Mouse (Mus musculus): ENCODE measurements around the gene Rnf103. TPM values are rescaled to one million over a fixed set of nuclear protein-coding genes. Genes with fewer than 3 reads are reported as not detected.
"Not testable (repeated sequence)": the region's sequence is repeated elsewhere in the genome, so short reads cannot be mapped to it uniquely, and the experiment has no call there.

The Rnf103 gene
- polyA plus RNA-seq, 1 experiment from 2014 or later, result 21.7 TPM

GRCm38 (mm10) chr6:71467766-71468165, 25.9 kb upstream of the Rnf103 start:
- Histone ChIP-seq H3K4me3 (ENCODE audit: control insufficient read depth in 1 of 2, insufficient read depth in 1 of 2, low read depth in 1 of 2, low read length in 2 of 2) (no peak overlapping the region), H3K27ac (replicated peaks in 1 of 2; ENCODE audit: control insufficient read depth in 1 of 2, insufficient read depth in 1 of 2, low read depth in 2 of 2, low read length in 2 of 2) (no peak overlapping the region), H3K36me3 (ENCODE audit: control insufficient read depth, insufficient read depth, low read length) (no peaks in the 10 kb centered on the region), H3K9me3 (ENCODE audit: control insufficient read depth, low read length) (no peaks in the 10 kb centered on the region), H3K4me2 (ENCODE audit: low read length) (no peak overlapping the region), H3K4me1 (ENCODE audit: control insufficient read depth in 2 of 2, insufficient read depth in 2 of 2, low read length in 2 of 2) (no peaks in the 10 kb centered on the region), H3K27me3 (ENCODE audit: control insufficient read depth, insufficient read depth, low read length) (no peaks in the 10 kb centered on the region), H3K9ac (ENCODE audit: low read length) (no peak overlapping the region)
- no peak for ATAC-seq (ENCODE audit: insufficient number of reproducible peaks, insufficient read depth, low FRiP score, low read depth)
- WGBS, result 77% methylated on average over 4 of the region's 4 CpGs

- H3K36me3 ChIP-seq (ENCODE audit: control insufficient read depth, insufficient read depth, low read length), result no peaks in the 10 kb centered on the region
- no peaks in the 10 kb centered on the region for H3K27me3 ChIP-seq (ENCODE audit: control insufficient read depth, insufficient read depth, low read length)
- H3K9ac ChIP-seq (ENCODE audit: low read length), result no peak overlapping the region
- no peak overlapping the region for H3K4me3 ChIP-seq (ENCODE audit: control insufficient read depth in 1 of 2, insufficient read depth in 1 of 2, low read depth in 1 of 2, low read length in 2 of 2)
- no peaks in the 10 kb centered on the region for H3K4me1 ChIP-seq (ENCODE audit: control insufficient read depth in 2 of 2, insufficient read depth in 2 of 2, low read length in 2 of 2)
- WGBS, result 32% methylated on average over 3 of the region's 3 CpGs
- ATAC-seq (ENCODE audit: insufficient number of reproducible peaks, insufficient read depth, low FRiP score, low read depth), result no peak
- no peak overlapping the region for H3K27ac ChIP-seq (replicated peaks in 1 of 2; ENCODE audit: control insufficient read depth in 1 of 2, insufficient read depth in 1 of 2, low read depth in 2 of 2, low read length in 2 of 2)
- H3K9me3 ChIP-seq (ENCODE audit: control insufficient read depth, low read length), result no peaks in the 10 kb centered on the region
- no peak overlapping the region for H3K4me2 ChIP-seq (ENCODE audit: low read length)
These were observed 24.4 kb upstream of the Rnf103 start for GRCm38 (mm10) chr6:71469291-71469690.

- Histone ChIP-seq H3K4me2 (ENCODE audit: low read length) (no peak overlapping the region), H3K36me3 (ENCODE audit: control insufficient read depth, insufficient read depth, low read length) (no peaks in the 10 kb centered on the region), H3K9ac (ENCODE audit: low read length) (no peak overlapping the region), H3K27me3 (ENCODE audit: control insufficient read depth, insufficient read depth, low read length) (no peaks in the 10 kb centered on the region; the same call in 1 of the 2 replicates), H3K27ac (replicated peaks in 1 of 2; ENCODE audit: control insufficient read depth in 1 of 2, insufficient read depth in 1 of 2, low read depth in 2 of 2, low read length in 2 of 2) (no peak overlapping the region), H3K4me1 (ENCODE audit: control insufficient read depth in 2 of 2, insufficient read depth in 2 of 2, low read length in 2 of 2) (no peaks in the 10 kb centered on the region), H3K4me3 (ENCODE audit: control insufficient read depth in 1 of 2, insufficient read depth in 1 of 2, low read depth in 1 of 2, low read length in 2 of 2) (no peak overlapping the region), H3K9me3 (ENCODE audit: control insufficient read depth, low read length) (no peaks in the 10 kb centered on the region)
- 62% methylated on average over 4 of the region's 4 CpGs for whole genome bisulfite sequencing
- ATAC-seq (ENCODE audit: insufficient number of reproducible peaks, insufficient read depth, low FRiP score, low read depth), result no peak
These were observed 21.7 kb upstream of the Rnf103 start for GRCm38 (mm10) chr6:71471830-71472520.

DNA sequence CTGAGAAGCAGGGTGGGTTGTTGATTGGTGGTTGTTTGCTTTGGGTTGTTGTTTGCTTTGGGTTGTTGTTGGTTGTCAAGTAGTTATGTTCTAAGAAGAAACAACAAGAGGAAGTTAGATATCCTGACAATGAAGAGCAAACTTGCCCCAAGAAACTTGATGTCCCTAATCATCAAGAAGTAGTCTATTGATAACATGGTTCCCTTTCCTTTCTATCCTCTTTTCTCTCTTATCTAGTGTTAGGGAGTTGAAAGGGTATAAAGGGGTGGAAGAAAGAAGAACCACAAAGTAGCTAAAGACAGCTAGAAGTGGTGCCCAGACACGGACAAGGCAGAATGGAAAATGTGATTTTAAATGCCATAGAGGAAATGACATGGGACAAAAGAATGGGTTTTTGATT, 20.9 kb upstream of the Rnf103 start:
- H3K9ac ChIP-seq (ENCODE audit: low read length), result no peak overlapping the region
- no peak for ATAC-seq (ENCODE audit: insufficient number of reproducible peaks, insufficient read depth, low FRiP score, low read depth)
- WGBS, result 33% methylated on average over 1 of the region's 1 CpGs

DNA sequence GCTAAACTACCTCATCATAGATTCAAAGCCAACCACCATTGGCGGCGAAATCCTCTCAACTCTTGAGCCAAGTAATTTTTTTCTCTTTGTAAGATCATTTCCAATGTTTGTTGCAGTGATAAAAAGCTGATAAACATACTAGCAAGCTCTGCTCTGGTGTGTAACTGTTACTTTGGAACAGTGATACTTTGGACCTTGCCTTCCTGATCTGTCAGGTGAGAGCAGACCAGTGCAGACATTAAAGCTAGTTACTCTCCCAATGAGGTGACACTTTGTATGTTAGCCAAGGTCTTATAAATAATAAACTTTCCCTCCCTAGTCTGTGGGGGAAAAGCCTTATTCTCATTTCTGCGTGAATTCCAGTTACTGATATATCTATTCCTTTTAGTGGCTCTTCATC, 18.1 kb upstream of the Rnf103 start:
- Histone ChIP-seq H3K27ac (replicated peaks in 1 of 2; ENCODE audit: control insufficient read depth in 1 of 2, insufficient read depth in 1 of 2, low read depth in 2 of 2, low read length in 2 of 2) (no peak overlapping the region), H3K36me3 (ENCODE audit: control insufficient read depth, insufficient read depth, low read length) (no peaks in the 10 kb centered on the region), H3K9ac (ENCODE audit: low read length) (no peak overlapping the region), H3K4me2 (ENCODE audit: low read length) (no peak overlapping the region), H3K4me1 (ENCODE audit: control insufficient read depth in 2 of 2, insufficient read depth in 2 of 2, low read length in 2 of 2) (no peaks in the 10 kb centered on the region), H3K27me3 (ENCODE audit: control insufficient read depth, insufficient read depth, low read length) (no peaks in the 10 kb centered on the region; the same call in 1 of the 2 replicates), H3K9me3 (ENCODE audit: control insufficient read depth, low read length) (no peaks in the 10 kb centered on the region), H3K4me3 (ENCODE audit: control insufficient read depth in 1 of 2, insufficient read depth in 1 of 2, low read depth in 1 of 2, low read length in 2 of 2) (no peak overlapping the region)
- ATAC-seq (ENCODE audit: insufficient number of reproducible peaks, insufficient read depth, low FRiP score, low read depth), result no peak
- 87% methylated on average over 3 of the region's 3 CpGs for WGBS

More for the DNA sequence above, 20.9 kb upstream of the Rnf103 start:
- no peak overlapping the region for H3K4me3 ChIP-seq (ENCODE audit: control insufficient read depth in 1 of 2, insufficient read depth in 1 of 2, low read depth in 1 of 2, low read length in 2 of 2)
- H3K27ac ChIP-seq (replicated peaks in 1 of 2; ENCODE audit: control insufficient read depth in 1 of 2, insufficient read depth in 1 of 2, low read depth in 2 of 2, low read length in 2 of 2), result no peak overlapping the region
- no peaks in the 10 kb centered on the region; the same call in 1 of the 2 replicates for H3K27me3 ChIP-seq (ENCODE audit: control insufficient read depth, insufficient read depth, low read length)
- no peaks in the 10 kb centered on the region for H3K9me3 ChIP-seq (ENCODE audit: control insufficient read depth, low read length)
- no peaks in the 10 kb centered on the region for H3K36me3 ChIP-seq (ENCODE audit: control insufficient read depth, insufficient read depth, low read length)
- no peaks in the 10 kb centered on the region for H3K4me1 ChIP-seq (ENCODE audit: control insufficient read depth in 2 of 2, insufficient read depth in 2 of 2, low read length in 2 of 2)
- no peak overlapping the region for H3K4me2 ChIP-seq (ENCODE audit: low read length)

DNA sequence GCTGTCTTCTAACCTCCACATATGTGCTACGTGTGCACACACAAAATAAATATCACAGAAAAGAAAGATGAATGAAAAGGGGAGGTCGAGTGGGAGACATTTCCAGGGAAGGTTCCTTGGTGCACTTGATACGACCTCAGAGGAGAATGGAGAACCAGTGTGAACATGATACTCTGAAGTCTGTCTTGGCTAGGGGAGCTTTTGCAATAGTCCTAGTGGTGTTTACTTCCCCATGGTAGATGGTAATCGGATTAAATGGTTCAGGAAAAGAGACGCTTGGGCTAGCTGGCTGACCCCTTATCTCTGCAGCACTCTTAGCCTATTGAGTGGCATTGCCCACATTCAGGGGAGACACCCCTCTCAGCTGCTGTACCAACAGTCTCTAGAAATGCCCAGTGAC, 16.9 kb upstream of the Rnf103 start:
- Histone ChIP-seq H3K9me3 (ENCODE audit: control insufficient read depth, low read length) (no peaks in the 10 kb centered on the region), H3K36me3 (ENCODE audit: control insufficient read depth, insufficient read depth, low read length) (no peaks in the 10 kb centered on the region), H3K4me2 (ENCODE audit: low read length) (no peak overlapping the region), H3K4me1 (ENCODE audit: control insufficient read depth in 2 of 2, insufficient read depth in 2 of 2, low read length in 2 of 2) (no peaks in the 10 kb centered on the region), H3K27ac (replicated peaks in 1 of 2; ENCODE audit: control insufficient read depth in 1 of 2, insufficient read depth in 1 of 2, low read depth in 2 of 2, low read length in 2 of 2) (no peak overlapping the region), H3K4me3 (ENCODE audit: control insufficient read depth in 1 of 2, insufficient read depth in 1 of 2, low read depth in 1 of 2, low read length in 2 of 2) (no peak overlapping the region), H3K27me3 (ENCODE audit: control insufficient read depth, insufficient read depth, low read length) (no peaks in the 10 kb centered on the region; the same call in 1 of the 2 replicates), H3K9ac (ENCODE audit: low read length) (no peak overlapping the region)
- WGBS, result 58% methylated on average over 5 of the region's 5 CpGs
- no peak for ATAC-seq (ENCODE audit: insufficient number of reproducible peaks, insufficient read depth, low FRiP score, low read depth)

DNA sequence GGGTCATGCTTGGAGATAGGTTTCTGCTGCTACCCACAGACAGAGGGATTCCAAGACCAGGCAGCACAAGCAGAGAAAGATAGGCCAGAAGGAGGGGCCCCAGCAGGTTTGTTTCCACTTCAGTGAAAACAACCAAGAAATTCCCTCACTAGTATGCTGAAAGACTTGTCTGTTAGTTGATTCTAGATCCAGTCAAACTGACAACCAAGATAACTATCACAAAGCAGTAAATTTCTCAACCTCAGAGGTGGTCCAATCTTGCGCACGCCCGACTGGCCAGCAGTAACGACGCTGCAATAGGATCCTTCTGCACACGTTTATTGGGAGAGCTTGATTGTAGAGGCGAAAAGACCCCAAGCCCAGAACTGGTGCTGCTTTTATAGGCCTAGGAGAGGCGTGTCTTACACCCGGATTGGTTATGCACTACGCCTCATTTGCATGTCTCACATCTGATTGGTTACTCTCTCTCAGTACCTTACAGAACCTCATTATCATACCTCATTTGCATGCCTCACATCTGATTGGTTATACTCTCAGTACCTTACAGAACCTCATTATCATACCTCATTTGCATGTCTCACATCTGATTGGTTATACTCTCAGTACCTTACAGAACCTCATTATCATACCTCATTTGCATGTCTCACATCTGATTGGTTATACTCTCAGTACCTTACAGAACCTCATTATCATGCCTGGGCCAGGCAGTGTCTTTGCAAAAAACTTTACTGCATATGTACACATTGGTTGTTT, 14.7 kb upstream of the Rnf103 start:
- not testable (repeated sequence) for H3K9me3 ChIP-seq (ENCODE audit: control insufficient read depth, low read length); H3K9ac ChIP-seq (ENCODE audit: low read length); ATAC-seq (ENCODE audit: insufficient number of reproducible peaks, insufficient read depth, low FRiP score, low read depth); H3K27ac ChIP-seq (replicated peaks in 1 of 2; ENCODE audit: control insufficient read depth in 1 of 2, insufficient read depth in 1 of 2, low read depth in 2 of 2, low read length in 2 of 2); H3K27me3 ChIP-seq (ENCODE audit: control insufficient read depth, insufficient read depth, low read length); H3K4me2 ChIP-seq (ENCODE audit: low read length); H3K36me3 ChIP-seq (ENCODE audit: control insufficient read depth, insufficient read depth, low read length); H3K4me1 ChIP-seq (ENCODE audit: control insufficient read depth in 2 of 2, insufficient read depth in 2 of 2, low read length in 2 of 2); H3K4me3 ChIP-seq (ENCODE audit: control insufficient read depth in 1 of 2, insufficient read depth in 1 of 2, low read depth in 1 of 2, low read length in 2 of 2)
- 92% methylated on average over 10 of the region's 10 CpGs for WGBS
